Mouse (Mus musculus): ENCODE data around the gene Mdfi. TPM values are rescaled to one million over a fixed set of nuclear protein-coding genes. Genes with fewer than 3 reads are reported as not detected.

Gene Mdfi
- total RNA-seq, 2 experiments from 2014 or later: not detected

- no peak for ATAC-seq (ENCODE audit: poor library complexity, severe bottlenecking)
These were observed 15.5 kb upstream of the Mdfi start for GRCm38 (mm10) chr17:47850035-47850434.

GRCm38 (mm10) chr17:47847985-47848384 lies 13.5 kb upstream of the Mdfi start:
- no peak for ATAC-seq (ENCODE audit: poor library complexity, severe bottlenecking)

GRCm38 (mm10) chr17:47845609-47846008 lies 11.1 kb upstream of the Mdfi start:
- ATAC-seq (ENCODE audit: poor library complexity, severe bottlenecking): no peak

- no peak for ATAC-seq (ENCODE audit: poor library complexity, severe bottlenecking)
These were observed 9.0 kb upstream of the Mdfi start for GRCm38 (mm10) chr17:47843465-47843864.

GRCm38 (mm10) chr17:47841931-47842623 lies 7.6 kb upstream of the Mdfi start:
- peak; percentile 54 for ATAC-seq (ENCODE audit: poor library complexity, severe bottlenecking)

GRCm38 (mm10) chr17:47841521-47841920 lies 7.0 kb upstream of the Mdfi start:
- no peak for ATAC-seq (ENCODE audit: poor library complexity, severe bottlenecking)

GRCm38 (mm10) chr17:47837808-47838207 lies 3.3 kb upstream of the Mdfi start:
- no peak for ATAC-seq (ENCODE audit: poor library complexity, severe bottlenecking)

GRCm38 (mm10) chr17:47833628-47834481 lies 636 bp downstream of the Mdfi start:
- ATAC-seq (ENCODE audit: poor library complexity, severe bottlenecking): no peak

- peak; percentile 33 for ATAC-seq (ENCODE audit: poor library complexity, severe bottlenecking)
These were observed 1.4 kb downstream of the Mdfi start for GRCm38 (mm10) chr17:47833029-47833627.

GRCm38 (mm10) chr17:47832501-47833028 lies 1.9 kb downstream of the Mdfi start:
- ATAC-seq (ENCODE audit: poor library complexity, severe bottlenecking): no peak

- no peak for ATAC-seq (ENCODE audit: poor library complexity, severe bottlenecking)
These were observed 2.7 kb downstream of the Mdfi start for GRCm38 (mm10) chr17:47831772-47832171.

GRCm38 (mm10) chr17:47831161-47831560 lies 3.3 kb downstream of the Mdfi start:
- ATAC-seq (ENCODE audit: poor library complexity, severe bottlenecking): no peak

- ATAC-seq (ENCODE audit: poor library complexity, severe bottlenecking): no peak
These were observed 13.2 kb downstream of the Mdfi start for GRCm38 (mm10) chr17:47821339-47821738.

GRCm38 (mm10) chr17:47818038-47818725 lies 16.3 kb downstream of the Mdfi start:
- no peak for ATAC-seq (ENCODE audit: poor library complexity, severe bottlenecking)

GRCm38 (mm10) chr17:47815446-47815845 lies 19.0 kb downstream of the Mdfi start:
- ATAC-seq (ENCODE audit: poor library complexity, severe bottlenecking): no peak

GRCm38 (mm10) chr17:47814496-47814895 lies 20.0 kb downstream of the Mdfi start:
- no peak for ATAC-seq (ENCODE audit: poor library complexity, severe bottlenecking)

GRCm38 (mm10) chr17:47813616-47814015 lies 20.9 kb downstream of the Mdfi start:
- ATAC-seq (ENCODE audit: poor library complexity, severe bottlenecking): no peak

GRCm38 (mm10) chr17:47812200-47812599 lies 22.3 kb downstream of the Mdfi start:
- ATAC-seq (ENCODE audit: poor library complexity, severe bottlenecking): no peak

GRCm38 (mm10) chr17:47811265-47811800 lies 23.2 kb downstream of the Mdfi start:
- ATAC-seq (ENCODE audit: poor library complexity, severe bottlenecking): no peak

- ATAC-seq (ENCODE audit: poor library complexity, severe bottlenecking): no peak
These were observed 28.3 kb downstream of the Mdfi start for GRCm38 (mm10) chr17:47806230-47806629.
